Mouse (Mus musculus): ENCODE measurements at regions not wholly inside any gene's neighbourhood (a gene's known extent, or its start where the extent isn't known, plus 50 kb on each side); places are given as distances from the start of the nearest gene placed in this dataset.
A peak's percentile ranks its signal among the peaks of the same experiment; 100 is the strongest.

- no peak for DNase-seq (ENCODE audit: extremely low spot score, low spot score)
- no peaks in the 10 kb centered on the region for H3K9me3 ChIP-seq
- no peak overlapping the region for H3K4me3 ChIP-seq
- H3K27ac ChIP-seq: peak overlapping the region; percentile 92
- WGBS: 22% methylated on average over 6 of the region's 6 CpGs
- H3K4me1 ChIP-seq: peaks cover 35% of the 10 kb centered on the region
- H3K36me3 ChIP-seq (replicated peaks): no peaks in the 10 kb centered on the region
- H3K27me3 ChIP-seq (ENCODE audit: poor library complexity, severe bottlenecking): peaks cover 19% of the 10 kb centered on the region
Observed at GRCm38 (mm10) chr9:41737671-41738070, 386.4 kb downstream of the Sorl1 start.

DNA sequence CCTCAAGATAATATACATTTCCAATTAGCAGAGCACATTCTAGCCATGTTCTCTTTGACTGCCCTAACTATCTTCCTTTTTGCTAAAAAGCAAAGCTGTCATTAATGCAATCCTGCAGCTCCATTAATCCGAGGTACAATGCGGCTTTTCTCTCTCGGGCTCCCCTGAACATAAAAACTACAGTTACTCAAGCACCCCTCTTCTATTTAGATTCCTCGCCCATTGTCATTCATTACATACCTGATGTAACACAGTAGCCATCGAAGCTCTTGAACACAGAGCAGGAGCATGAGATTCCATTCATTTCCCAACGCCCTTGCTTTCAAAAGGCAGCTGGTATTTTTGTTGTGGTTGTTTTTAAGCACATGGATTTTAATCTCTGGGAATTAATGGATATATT lies 387.2 kb downstream of the Sorl1 start:
- Histone ChIP-seq H3K4me3 (peak overlapping the region; percentile 50), H3K4me1 (peaks cover 35% of the 10 kb centered on the region), H3K9me3 (no peaks in the 10 kb centered on the region), H3K27me3 (ENCODE audit: poor library complexity, severe bottlenecking) (peaks cover 19% of the 10 kb centered on the region), H3K27ac (peak overlapping the region; percentile 92), H3K36me3 (replicated peaks) (no peaks in the 10 kb centered on the region)
- no peak for DNase-seq (ENCODE audit: extremely low spot score, low spot score)
- WGBS: 9% methylated on average over 6 of the region's 6 CpGs

DNA sequence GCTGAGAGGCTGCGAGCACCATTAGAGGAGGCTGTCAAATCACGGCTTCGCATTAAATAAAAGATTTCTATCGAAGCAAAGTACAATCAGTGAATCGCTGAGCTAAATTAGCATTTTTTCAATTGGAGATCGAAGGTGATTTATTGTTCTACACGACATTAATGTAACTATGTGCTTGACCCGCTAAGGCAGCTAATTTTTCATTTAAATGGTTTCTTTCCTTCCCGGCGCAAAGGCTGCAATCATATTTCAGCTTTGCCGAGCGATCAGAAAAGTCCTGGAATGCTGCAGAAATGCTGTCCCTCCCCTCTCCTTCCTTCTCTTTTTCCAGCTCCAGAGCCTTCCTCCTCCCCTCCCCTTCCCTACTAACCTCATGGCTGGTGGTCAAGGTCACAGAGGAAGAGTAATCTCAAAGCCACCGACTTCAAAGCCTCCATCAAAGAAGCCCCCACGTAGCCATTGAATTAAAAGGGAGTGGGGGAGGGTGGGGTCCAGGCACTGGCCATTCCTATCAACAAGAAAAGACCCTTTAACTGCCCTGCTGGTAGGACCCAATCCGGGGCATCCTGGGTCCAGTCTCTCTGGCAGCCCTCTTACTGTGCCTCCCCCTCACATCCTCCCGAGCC lies 387.8 kb downstream of the Sorl1 start:
- no peaks in the 10 kb centered on the region for H3K9me3 ChIP-seq
- peaks cover 35% of the 10 kb centered on the region for H3K4me1 ChIP-seq
- peak overlapping the region; percentile 92 for H3K27ac ChIP-seq
- peak; percentile 81 for DNase-seq (ENCODE audit: extremely low spot score, low spot score)
- peaks cover 19% of the 10 kb centered on the region for H3K27me3 ChIP-seq (ENCODE audit: poor library complexity, severe bottlenecking)
- H3K4me3 ChIP-seq: peak overlapping the region; percentile 50
- no peaks in the 10 kb centered on the region for H3K36me3 ChIP-seq (replicated peaks)
- WGBS: under 1% methylated on average over 16 of the region's 16 CpGs

DNA sequence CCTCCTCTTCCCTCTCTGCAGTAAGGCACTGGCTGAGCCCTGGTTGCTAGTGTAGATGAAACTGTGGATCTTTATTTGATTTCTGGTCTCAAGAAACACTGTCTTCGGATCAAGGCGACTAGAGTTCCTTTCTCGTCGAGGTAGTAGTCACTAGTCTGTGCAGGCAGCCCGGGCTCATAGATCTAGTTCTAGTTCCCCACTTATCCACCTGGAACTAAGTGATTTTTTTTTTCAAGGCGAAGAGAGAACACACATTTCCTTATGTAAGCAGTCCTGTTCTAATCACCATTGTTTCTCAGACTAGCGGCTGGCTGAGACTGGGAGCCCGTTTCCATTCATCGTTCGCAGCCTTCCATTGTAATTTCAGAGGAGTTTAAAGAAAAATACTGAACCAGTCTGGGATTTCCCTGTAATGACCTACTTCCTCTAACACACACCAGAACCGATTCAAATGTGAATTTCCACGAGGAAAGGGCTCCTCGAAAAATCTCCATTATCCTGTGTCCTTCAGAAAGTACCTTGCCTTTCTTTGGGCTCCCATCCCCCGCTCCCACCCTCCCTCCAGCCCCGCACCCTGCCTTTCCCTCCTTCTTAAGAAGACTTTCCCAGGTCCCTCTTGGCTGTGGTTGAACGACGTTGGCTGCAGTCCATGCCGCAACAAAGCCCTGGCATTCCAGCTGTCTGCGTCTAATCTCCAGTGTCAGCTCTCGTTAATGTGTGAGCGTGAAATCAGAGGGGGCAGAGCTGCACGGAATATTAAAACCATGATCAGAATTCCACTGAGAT lies 388.5 kb downstream of the Sorl1 start:
- WGBS: under 1% methylated on average over 22 of the region's 22 CpGs
- peaks cover 19% of the 10 kb centered on the region for H3K27me3 ChIP-seq (ENCODE audit: poor library complexity, severe bottlenecking)
- peak; percentile 73 for DNase-seq (ENCODE audit: extremely low spot score, low spot score)

DNA sequence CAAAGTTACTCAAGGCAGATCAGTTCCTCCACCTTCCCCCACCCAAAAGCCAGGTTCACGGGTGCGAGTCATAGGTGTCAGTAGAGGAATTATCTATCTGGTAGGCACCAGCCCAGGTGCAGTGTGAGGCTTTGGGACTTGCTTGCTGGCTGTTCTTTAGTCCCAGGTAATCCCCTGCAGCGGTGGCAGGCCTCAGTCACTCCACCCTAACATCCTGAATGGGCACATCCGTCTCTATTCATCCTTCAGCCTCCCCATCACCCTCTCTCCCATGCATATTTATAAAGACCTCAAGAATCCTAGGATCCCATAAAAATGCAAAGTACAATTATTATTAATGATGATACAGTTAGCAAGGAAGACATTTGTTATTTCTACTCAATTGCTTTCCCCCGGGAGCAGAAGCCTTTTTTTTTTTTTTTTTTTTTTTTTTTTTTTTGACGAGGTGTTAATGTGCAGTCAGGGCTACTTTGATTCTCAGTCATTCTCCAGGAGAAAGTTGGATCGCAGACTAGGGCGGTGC lies 389.1 kb downstream of the Sorl1 start:
- no peaks in the 10 kb centered on the region for H3K9me3 ChIP-seq
- peaks cover 35% of the 10 kb centered on the region for H3K4me1 ChIP-seq
- WGBS: 17% methylated on average over 8 of the region's 8 CpGs
- no peak for DNase-seq (ENCODE audit: extremely low spot score, low spot score)
- no peaks in the 10 kb centered on the region for H3K36me3 ChIP-seq (replicated peaks)
- peaks cover 19% of the 10 kb centered on the region for H3K27me3 ChIP-seq (ENCODE audit: poor library complexity, severe bottlenecking)
- H3K4me3 ChIP-seq: peak overlapping the region; percentile 50
- H3K27ac ChIP-seq: peak overlapping the region; percentile 92

More for the DNA sequence above, 388.5 kb downstream of the Sorl1 start:
- Histone ChIP-seq H3K36me3 (replicated peaks) (no peaks in the 10 kb centered on the region), H3K4me1 (peaks cover 35% of the 10 kb centered on the region), H3K9me3 (no peaks in the 10 kb centered on the region), H3K4me3 (peak overlapping the region; percentile 50), H3K27ac (peak overlapping the region; percentile 92)

DNA sequence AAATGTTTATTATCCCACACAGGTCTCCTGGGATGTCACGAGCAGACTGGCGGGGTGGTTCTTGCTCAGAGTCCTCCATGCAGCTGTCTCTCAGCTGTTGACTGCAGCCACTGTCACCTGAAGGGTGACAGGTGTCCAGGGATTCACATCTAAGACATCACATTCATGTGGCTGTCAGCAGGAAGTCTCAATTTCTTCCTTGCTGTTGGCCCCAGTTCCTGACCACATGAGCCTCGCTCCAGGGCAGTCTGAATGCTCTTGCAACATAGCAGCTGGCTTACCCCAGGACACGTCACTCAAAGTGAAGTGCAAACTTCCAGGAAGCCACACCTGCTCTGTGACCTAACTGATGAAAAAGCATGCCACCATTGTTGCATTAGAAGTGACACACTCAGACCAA lies 402.5 kb downstream of the Sorl1 start:
- Histone ChIP-seq H3K36me3 (replicated peaks) (no peaks in the 10 kb centered on the region), H3K9me3 (no peaks in the 10 kb centered on the region), H3K4me3 (no peak overlapping the region), H3K27ac (no peak overlapping the region), H3K27me3 (ENCODE audit: poor library complexity, severe bottlenecking) (no peaks in the 10 kb centered on the region), H3K4me1 (0 out of 2 replicates have a peak, but pooled peaks cover 7% of the 10 kb centered on the region)
- WGBS: 89% methylated on average over 4 of the region's 4 CpGs
- DNase-seq (ENCODE audit: extremely low spot score, low spot score): no peak

DNA sequence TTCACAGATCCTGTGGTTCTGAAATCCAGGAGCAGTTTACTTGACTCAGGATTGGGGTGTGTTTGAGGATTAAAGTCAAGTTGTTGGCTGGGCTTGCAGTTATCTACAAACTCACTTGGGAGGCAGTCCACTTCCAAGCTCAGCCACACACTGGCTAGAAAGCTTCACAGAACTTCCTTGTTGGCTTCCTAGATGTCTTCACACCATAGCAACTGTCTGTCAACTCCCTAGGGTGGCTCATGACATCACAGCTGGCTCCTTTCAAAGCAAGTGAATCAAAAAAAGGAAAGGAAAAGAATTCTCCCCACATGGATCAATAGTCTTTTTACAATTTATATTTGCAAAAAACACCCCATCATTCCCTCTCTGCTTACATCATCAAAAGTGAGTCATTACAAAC lies 408.9 kb downstream of the Sorl1 start:
- DNase-seq (ENCODE audit: extremely low spot score, low spot score): no peak
- no peak overlapping the region for H3K27ac ChIP-seq
- H3K4me3 ChIP-seq: no peak overlapping the region
- H3K36me3 ChIP-seq (replicated peaks): no peaks in the 10 kb centered on the region
- H3K9me3 ChIP-seq: no peaks in the 10 kb centered on the region
- no peaks in the 10 kb centered on the region for H3K4me1 ChIP-seq
- H3K27me3 ChIP-seq (ENCODE audit: poor library complexity, severe bottlenecking): no peaks in the 10 kb centered on the region

DNA sequence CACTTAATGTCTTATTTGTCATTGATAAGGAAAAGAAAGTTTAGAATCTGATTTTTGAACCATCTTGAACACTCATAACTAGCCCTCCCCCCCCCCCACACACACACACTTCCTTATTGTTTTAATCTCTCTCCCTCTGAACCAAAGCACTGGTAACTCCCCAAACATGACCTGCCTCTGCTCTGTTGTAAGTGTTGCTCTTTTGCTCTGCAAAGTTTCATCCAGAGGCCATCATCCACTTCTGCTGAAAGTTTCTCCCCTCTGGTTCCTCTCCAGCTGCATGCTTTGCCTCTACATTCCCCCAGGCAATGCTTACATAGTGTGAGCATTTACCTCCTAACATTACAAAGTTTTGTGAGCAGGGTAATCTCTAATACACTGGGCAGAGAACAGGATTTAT lies 418.1 kb downstream of the Sorl1 start:
- Histone ChIP-seq H3K36me3 (replicated peaks) (no peaks in the 10 kb centered on the region), H3K27me3 (ENCODE audit: poor library complexity, severe bottlenecking) (no peaks in the 10 kb centered on the region), H3K9me3 (no peaks in the 10 kb centered on the region), H3K4me1 (peaks cover 38% of the 10 kb centered on the region), H3K27ac (0 out of 2 replicates have a peak overlapping the region, but pooled peaks have one; percentile 17), H3K4me3 (no peak overlapping the region)
- no peak for DNase-seq (ENCODE audit: extremely low spot score, low spot score)

DNA sequence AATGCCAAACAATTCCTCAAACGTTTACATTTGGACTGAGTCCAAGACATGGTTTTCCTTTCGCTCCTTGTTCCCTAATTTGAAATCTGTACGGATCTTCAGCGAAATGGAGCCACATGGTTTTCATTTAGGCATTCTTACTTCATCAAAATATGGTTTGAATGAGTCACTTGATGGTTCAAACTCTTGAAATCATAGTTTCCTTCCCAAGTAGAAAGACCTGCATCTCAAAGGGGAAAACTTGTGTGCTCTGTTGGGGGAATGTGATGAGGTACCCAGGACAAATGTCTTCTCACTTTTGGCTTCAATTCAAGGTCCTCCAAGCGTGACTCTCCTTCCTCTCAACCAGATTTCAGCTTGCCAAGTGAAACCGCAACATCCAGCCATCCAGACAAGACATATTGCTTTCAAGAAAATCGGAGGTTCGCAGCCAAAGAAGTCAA lies 418.6 kb downstream of the Sorl1 start:
- Histone ChIP-seq H3K9me3 (no peaks in the 10 kb centered on the region), H3K36me3 (replicated peaks) (no peaks in the 10 kb centered on the region), H3K27ac (0 out of 2 replicates have a peak overlapping the region, but pooled peaks have one; percentile 17), H3K4me1 (peaks cover 43% of the 10 kb centered on the region), H3K27me3 (ENCODE audit: poor library complexity, severe bottlenecking) (no peaks in the 10 kb centered on the region), H3K4me3 (no peak overlapping the region)
- WGBS: 83% methylated on average over 8 of the region's 8 CpGs
- no peak for DNase-seq (ENCODE audit: extremely low spot score, low spot score)

- no peaks in the 10 kb centered on the region for H3K36me3 ChIP-seq (replicated peaks)
- H3K27me3 ChIP-seq (ENCODE audit: poor library complexity, severe bottlenecking): no peaks in the 10 kb centered on the region
- H3K4me3 ChIP-seq: no peak overlapping the region
- H3K9me3 ChIP-seq: no peaks in the 10 kb centered on the region
- peak overlapping the region; percentile 54 for H3K27ac ChIP-seq
- peaks cover 55% of the 10 kb centered on the region for H3K4me1 ChIP-seq
- no peak for DNase-seq (ENCODE audit: extremely low spot score, low spot score)
- 76% methylated on average over 6 of the region's 6 CpGs for WGBS
Observed at GRCm38 (mm10) chr9:41703091-41703490, 421.0 kb downstream of the Sorl1 start.

DNA sequence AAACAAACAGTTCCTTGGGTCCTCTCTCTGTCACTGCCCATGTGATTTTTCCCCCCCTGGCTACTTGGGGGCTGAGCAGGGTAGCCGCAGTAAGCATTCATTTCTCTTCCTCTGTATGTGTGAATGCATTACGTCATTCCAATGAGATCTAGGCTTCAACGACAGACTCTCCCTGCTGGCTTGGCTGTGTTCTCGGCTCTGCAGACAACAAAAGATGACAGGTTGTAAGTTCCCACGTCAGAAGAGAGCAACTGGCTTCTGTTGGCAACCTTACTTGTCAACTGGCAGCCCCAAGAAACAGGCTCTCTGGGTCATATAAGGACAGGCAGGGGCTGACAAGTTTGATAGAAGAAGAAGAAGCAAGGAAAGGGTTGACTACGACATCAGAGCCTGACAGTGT lies 423.4 kb downstream of the Sorl1 start:
- no peak for DNase-seq (ENCODE audit: extremely low spot score, low spot score)
- Histone ChIP-seq H3K4me3 (no peak overlapping the region), H3K4me1 (peaks cover 64% of the 10 kb centered on the region), H3K27ac (peak overlapping the region; percentile 71), H3K36me3 (replicated peaks) (no peaks in the 10 kb centered on the region), H3K27me3 (ENCODE audit: poor library complexity, severe bottlenecking) (no peaks in the 10 kb centered on the region), H3K9me3 (no peaks in the 10 kb centered on the region)
- WGBS: 61% methylated on average over 6 of the region's 6 CpGs

- DNase-seq (ENCODE audit: extremely low spot score, low spot score): no peak
- Histone ChIP-seq H3K9me3 (no peaks in the 10 kb centered on the region), H3K36me3 (replicated peaks) (no peaks in the 10 kb centered on the region), H3K27ac (peak overlapping the region; percentile 83), H3K4me3 (no peak overlapping the region), H3K27me3 (ENCODE audit: poor library complexity, severe bottlenecking) (no peaks in the 10 kb centered on the region), H3K4me1 (peaks cover 59% of the 10 kb centered on the region)
- 62% methylated on average over 4 of the region's 4 CpGs for whole genome bisulfite sequencing
Observed at GRCm38 (mm10) chr9:41699031-41699430, 425.1 kb downstream of the Sorl1 start.

Measured in forebrain, embryonic 10.5 days (tissue).